Mouse (Mus musculus) C2C12 (cell line): ENCODE results near the gene Paics.

Experiments
- CTCF ChIP-seq: IDR thresholded peaks from one replicate; pipeline ENCODE4 v1.5.1; 2011; ENCODE audit not compliant: control insufficient read depth, insufficient read depth, insufficient read length
- MAX ChIP-seq: IDR thresholded peaks from one replicate; pipeline ENCODE4 v1.6.1; 2011; ENCODE audit warnings: mild to moderate bottlenecking, control low read depth

GRCm38 (mm10) chr5:76944965-76945677 is 6.0 kb upstream of the Paics start:
- TF ChIP-seq CTCF (no peak), MAX (no peak)
